Mouse (Mus musculus) limb, embryonic 14.5 days (tissue): Measurements from ENCODE around the gene Efna5. TPM values are rescaled to one million over a fixed set of nuclear protein-coding genes. Genes with fewer than 3 reads are reported as not detected.

Experiments used
- ATAC-seq: fragments of 200-750 bp; cut with Nextera tagmentation; 2 replicates; pipeline ENCODE4 v1.8.0; 2017; ENCODE audit warnings: low read depth, moderate number of reproducible peaks, moderate TSS enrichment; ENCODE audit not compliant: low FRiP score
- DNase-seq: peaks from one replicate; pipeline ENCODE4 v3.0.0-alpha.2; 2015; ENCODE audit warnings: low spot score
- H3K27ac ChIP-seq: fragments of 300-500 bp; sonication (generic); replicated peaks from 2 replicates; pipeline ENCODE4 v1.5.1; 2014; ENCODE audit warnings: low read depth, mild to moderate bottlenecking, low read length, moderate library complexity, mixed read lengths
- H3K27me3 ChIP-seq: fragments of 300-500 bp; sonication (generic); 2 replicates; pipeline ENCODE4 v1.6.1; 2014; ENCODE audit warnings: low read length, mixed read lengths; ENCODE audit not compliant: control insufficient read depth, insufficient read depth
- H3K36me3 ChIP-seq: fragments of 300-500 bp; sonication (generic); 2 replicates; pipeline ENCODE4 v1.6.1; 2014; ENCODE audit warnings: mild to moderate bottlenecking, low read length, moderate library complexity, mixed read lengths; ENCODE audit not compliant: control insufficient read depth, insufficient read depth
- H3K4me1 ChIP-seq: fragments of 300-500 bp; sonication (generic); 2 replicates; pipeline ENCODE4 v1.6.1; 2014; ENCODE audit warnings: antibody characterized with exemption, low read length, mixed read lengths; ENCODE audit not compliant: control insufficient read depth, insufficient read depth
- H3K4me2 ChIP-seq: fragments of 300-500 bp; sonication (generic); replicated peaks from 2 replicates; pipeline ENCODE4 v1.6.1; 2014; ENCODE audit warnings: low read depth, mild to moderate bottlenecking, low read length, moderate library complexity; ENCODE audit not compliant: severe bottlenecking
- H3K4me3 ChIP-seq: fragments of 300-500 bp; sonication (generic); replicated peaks from 2 replicates; pipeline ENCODE4 v1.5.1; 2014; ENCODE audit warnings: low read length
- H3K9ac ChIP-seq: fragments of 300-500 bp; sonication (generic); 2 replicates; pipeline ENCODE4 v1.6.1; 2014; ENCODE audit warnings: mild to moderate bottlenecking, low read depth, low read length, moderate library complexity; ENCODE audit not compliant: severe bottlenecking
- H3K9me3 ChIP-seq: fragments of 300-500 bp; sonication (generic); 2 replicates; pipeline ENCODE4 v1.6.1; 2016; ENCODE audit warnings: low read length; ENCODE audit not compliant: control insufficient read depth
- POLR2A ChIP-seq: fragments of 200-500 bp; IDR thresholded peaks from 2 replicates; pipeline ENCODE4 v1.8.0; 2012; ENCODE audit warnings: inconsistent platforms, mild to moderate bottlenecking, moderate library complexity, borderline replicate concordance; ENCODE audit not compliant: insufficient read depth, insufficient read length; ENCODE audit errors: extremely low read depth
- WGBS: fragments of 180-500 bp; shearing (Covaris S2); extraction: QIAGEN DNeasy Blood & Tissue Kit; methylation state at CpG from one replicate; pipeline ENCODE4 v1.1.7; 2014; 5-methylcytosine and 5-hydroxymethylcytosine counted together
- polyA plus RNA-seq, 2 experiments: library from polyadenylated mRNA; depleted of rRNA in 1 of 2; stranded (reverse) in 1 of 2; unstranded in 1 of 2; fragments of >200 nt; fragmentation: Nextera tagmentation in 1 of 2; extraction: Ambion mirVana in 1 of 2; gene quantifications; 2 replicates each; pipeline versions ENCODE4 v1.2.1 to v1.2.3; 2012 to 2014

The Efna5 gene
- polyA plus RNA-seq, 2 experiments = 22.8 to 64.8 TPM

DNA sequence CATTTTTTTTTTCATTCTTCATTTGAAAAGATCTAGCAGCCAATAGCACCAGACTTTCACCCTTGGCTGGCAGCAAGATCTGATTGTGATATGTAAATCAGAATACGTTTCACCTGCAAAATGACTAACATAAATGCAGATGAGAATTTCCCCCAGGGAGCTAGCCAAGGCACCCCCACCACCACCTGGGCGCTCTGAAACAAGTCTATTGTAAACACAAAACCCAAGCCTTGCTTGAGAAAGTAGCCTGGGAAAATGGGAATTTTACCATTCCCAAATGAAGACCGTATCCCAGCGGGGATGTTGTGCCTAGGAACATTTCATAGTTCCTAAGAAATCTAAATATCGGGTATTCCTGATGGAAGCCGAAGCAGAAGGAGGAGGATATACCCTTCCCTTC is 92.3 kb downstream of the Efna5 start:
- no peak for DNase-seq
- no peaks in the 10 kb centered on the region for H3K36me3 ChIP-seq
- no peak overlapping the region for H3K4me3 ChIP-seq
- H3K9ac ChIP-seq = no peak overlapping the region
- no peak overlapping the region for H3K27ac ChIP-seq
- ATAC-seq = no peak
- no peak overlapping the region for H3K4me2 ChIP-seq
- H3K27me3 ChIP-seq = no peaks in the 10 kb centered on the region
- peaks cover 36% of the 10 kb centered on the region for H3K4me1 ChIP-seq
- no peak for TF ChIP-seq POLR2A
- no peaks in the 10 kb centered on the region for H3K9me3 ChIP-seq
- WGBS = 53% methylated on average over 6 of the region's 6 CpGs

DNA sequence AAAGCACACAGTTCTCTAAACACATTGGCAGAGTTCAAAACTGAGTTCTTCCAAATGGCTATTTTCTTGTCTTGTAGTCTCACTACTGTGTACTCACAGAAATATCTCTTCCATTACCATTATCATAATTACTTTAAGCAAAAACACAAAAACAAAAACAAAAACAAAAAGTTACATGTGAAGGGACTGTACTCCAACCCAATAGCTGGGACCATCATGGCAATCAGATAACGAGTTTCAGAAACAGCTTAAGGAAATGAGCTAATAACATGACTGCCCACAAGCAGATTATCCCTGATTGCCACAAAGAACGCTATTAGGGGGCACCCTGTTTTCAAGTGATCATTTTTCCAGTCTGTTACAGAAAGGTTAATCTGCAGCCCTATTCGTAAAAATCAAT is 93.3 kb downstream of the Efna5 start:
- H3K9ac ChIP-seq = no peak overlapping the region
- H3K4me3 ChIP-seq = no peak overlapping the region
- no peaks in the 10 kb centered on the region for H3K9me3 ChIP-seq
- no peak overlapping the region for H3K27ac ChIP-seq
- ATAC-seq (no peak), DNase-seq (no peak)
- H3K4me1 ChIP-seq = peaks cover 46% of the 10 kb centered on the region
- no peaks in the 10 kb centered on the region for H3K36me3 ChIP-seq
- H3K4me2 ChIP-seq = no peak overlapping the region
- no peaks in the 10 kb centered on the region for H3K27me3 ChIP-seq
- WGBS = 26% methylated on average over 3 of the region's 3 CpGs
- TF ChIP-seq POLR2A = no peak

DNA sequence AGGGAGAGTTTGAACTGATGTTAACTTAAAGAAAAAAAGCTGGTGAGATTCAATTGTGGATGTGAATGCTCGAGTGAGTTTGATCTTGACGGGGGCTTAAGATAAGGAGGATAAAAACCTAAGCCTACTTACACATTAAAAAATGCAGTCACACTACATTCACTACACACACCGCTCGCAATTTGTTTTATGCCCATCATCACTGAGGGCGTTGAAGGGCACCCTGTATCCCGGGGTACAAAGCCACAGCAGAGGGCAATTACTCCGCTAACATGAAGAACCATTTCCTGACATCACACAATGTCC is 94.6 kb downstream of the Efna5 start:
- H3K4me3 ChIP-seq = no peak overlapping the region
- H3K9ac ChIP-seq = no peak overlapping the region
- no peaks in the 10 kb centered on the region for H3K27me3 ChIP-seq
- H3K36me3 ChIP-seq = no peaks in the 10 kb centered on the region
- TF ChIP-seq POLR2A = no peak
- peaks cover 47% of the 10 kb centered on the region for H3K4me1 ChIP-seq
- no peak for DNase-seq
- no peak overlapping the region for H3K27ac ChIP-seq
- no peaks in the 10 kb centered on the region for H3K9me3 ChIP-seq
- no peak overlapping the region for H3K4me2 ChIP-seq
- WGBS = 55% methylated on average over 7 of the region's 7 CpGs
- ATAC-seq = no peak

DNA sequence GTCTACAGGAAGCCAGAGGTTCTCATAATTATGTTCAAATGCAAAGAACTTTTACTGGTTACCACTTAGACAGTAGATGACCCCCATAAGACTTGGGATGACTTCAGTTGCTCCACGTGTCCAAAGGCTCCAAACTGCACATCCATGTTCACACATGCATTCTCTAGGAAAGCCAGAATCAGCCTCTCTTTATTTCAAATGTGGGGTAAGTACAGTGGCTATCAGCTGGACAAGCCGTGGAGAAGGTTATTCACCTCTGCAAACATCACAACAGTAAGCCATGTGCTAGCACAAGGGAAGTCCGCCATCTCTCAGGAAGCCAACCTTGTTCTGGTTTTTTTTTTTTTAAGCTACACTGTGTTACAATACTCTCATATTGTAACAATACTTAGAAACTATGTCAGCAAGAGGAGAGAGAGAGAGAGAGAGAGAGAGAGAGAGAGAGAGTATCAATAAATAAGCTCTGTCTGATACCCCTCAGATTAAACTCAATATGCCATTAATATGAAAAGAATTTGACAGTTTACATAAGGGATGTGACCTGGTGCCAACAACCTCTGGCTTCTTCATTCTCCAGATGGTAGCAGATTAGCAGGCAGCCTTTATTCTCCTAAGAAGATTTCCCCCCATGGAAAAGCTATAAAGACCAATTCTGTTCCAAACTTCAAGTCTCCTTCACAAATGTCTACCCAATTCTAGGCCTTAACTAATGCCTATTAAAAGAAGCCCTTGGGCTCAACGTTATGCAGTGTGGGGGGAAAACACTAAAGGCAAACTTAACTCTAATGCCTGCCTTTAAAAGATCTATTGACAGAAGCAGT is 95.1 kb downstream of the Efna5 start:
- 61% methylated on average over 4 of the region's 4 CpGs for WGBS
- Histone ChIP-seq H3K4me3 (no peak overlapping the region), H3K9me3 (no peaks in the 10 kb centered on the region), H3K4me2 (no peak overlapping the region), H3K4me1 (peaks cover 50% of the 10 kb centered on the region), H3K9ac (no peak overlapping the region), H3K36me3 (no peaks in the 10 kb centered on the region), H3K27me3 (no peaks in the 10 kb centered on the region), H3K27ac (no peak overlapping the region)
- ATAC-seq (no peak), DNase-seq (no peak)
- no peak for TF ChIP-seq POLR2A

DNA sequence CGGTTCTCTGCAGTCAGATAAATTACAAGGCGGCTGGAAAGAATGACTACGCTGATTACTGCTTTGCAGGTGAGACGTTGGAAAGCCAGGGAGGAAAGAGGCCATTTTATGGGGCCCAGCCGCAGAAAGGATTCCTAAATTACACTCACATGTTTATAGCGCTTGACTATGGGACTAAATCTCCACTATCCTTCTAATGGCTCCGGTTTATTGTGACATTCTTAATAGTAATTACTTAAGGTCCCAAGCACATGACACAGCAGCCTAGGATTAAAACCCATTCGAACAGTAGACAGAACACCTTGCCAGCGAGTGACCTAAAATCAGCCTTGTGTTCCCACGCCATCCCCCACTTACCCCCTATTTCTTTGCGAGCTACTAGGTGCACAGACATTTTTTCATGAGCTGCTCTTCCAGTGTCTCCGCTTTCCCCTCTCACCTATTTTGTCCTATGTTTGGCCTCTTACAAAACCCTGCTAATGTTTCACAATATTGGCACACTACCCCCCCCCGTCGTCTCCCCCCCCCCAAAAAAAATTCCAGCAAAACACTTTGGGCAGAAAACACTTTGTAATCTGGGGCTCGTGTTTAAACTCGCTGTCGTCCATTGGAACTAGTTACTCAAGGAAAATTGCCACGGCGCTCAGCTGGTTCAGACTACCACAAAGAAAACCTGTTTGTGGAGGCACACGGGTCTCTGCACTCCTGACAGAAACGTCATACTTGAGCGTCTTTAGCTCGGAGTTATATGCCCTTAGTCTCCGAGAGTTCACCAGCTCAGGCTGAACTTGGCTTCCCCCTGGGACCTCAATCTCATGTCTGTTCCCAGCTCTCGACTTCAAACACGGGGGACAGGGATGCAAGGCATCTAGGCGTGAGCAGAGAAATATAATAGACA is 96.6 kb downstream of the Efna5 start:
- Histone ChIP-seq H3K27me3 (no peaks in the 10 kb centered on the region), H3K4me3 (peak overlapping the region; percentile 29), H3K27ac (no peak overlapping the region), H3K4me1 (peaks cover 56% of the 10 kb centered on the region), H3K9me3 (no peaks in the 10 kb centered on the region), H3K36me3 (no peaks in the 10 kb centered on the region), H3K9ac (no peak overlapping the region), H3K4me2 (peak overlapping the region; percentile 45)
- DNase-seq (peak; percentile 17), ATAC-seq (peak; percentile 36; the same call in 1 of the 2 replicates)
- WGBS = 13% methylated on average over 27 of the region's 27 CpGs
- no peak for TF ChIP-seq POLR2A
